Mouse (Mus musculus): ENCODE results near the gene Rbm47.

Rbm47 gene

DNA sequence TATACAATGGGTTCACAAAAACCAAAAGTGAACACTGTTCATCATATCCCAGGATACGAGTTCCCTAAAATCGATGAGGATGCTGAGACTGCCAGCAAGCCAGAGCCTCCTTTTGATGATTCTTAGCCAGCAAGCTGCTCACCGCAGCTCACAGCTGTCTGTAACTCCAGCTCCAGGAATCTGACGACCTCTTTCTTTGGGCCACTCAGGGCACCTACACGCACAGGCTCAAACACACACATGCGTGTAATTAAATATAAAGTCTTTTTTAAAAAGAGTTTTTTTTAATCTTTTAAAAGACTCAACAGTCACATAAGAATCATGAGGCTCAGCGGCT, 103.8 kb downstream of the Rbm47 start:
- no peak for DNase-seq (ENCODE audit: extremely low spot score, low spot score)

DNA sequence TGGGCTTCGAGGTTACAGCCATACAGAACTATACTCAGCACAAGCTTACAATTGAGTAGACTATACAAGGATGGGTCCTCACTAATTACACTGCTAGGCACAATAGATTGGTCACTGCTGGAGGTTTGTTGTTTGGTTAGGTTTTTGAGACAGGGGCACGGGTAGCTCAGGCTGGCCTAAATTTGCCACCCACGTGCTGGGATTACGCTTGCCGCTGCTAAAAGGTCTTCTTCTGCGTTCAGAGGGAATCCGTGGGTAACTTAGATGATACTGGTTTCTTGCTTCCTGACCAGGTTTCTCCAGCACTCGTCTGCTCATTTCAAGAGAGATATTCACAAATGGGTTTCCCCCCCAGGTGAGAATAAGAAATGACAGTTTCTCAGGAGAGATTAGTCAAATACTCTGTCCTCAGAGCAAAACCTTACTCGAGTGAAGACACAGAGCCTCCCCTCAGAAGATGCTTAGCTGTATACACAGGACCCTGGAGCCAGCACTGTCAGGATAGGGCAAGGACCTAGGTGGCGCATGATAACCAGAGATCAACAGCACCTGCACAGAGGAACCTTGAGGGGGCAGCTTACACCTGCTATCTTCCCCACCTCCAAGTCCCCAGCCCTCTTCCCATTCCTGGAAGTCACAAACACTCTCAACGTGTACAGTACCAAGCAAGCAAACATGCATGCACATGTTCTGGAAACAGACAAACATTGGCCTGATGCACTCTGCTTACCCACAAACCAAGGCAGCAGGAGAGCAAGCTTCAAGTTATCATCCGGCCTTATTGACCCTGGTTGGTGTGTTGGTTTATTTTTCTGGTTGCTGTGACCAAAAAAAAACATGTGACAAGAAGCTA, 104.6 kb downstream of the Rbm47 start:
- DNase-seq (ENCODE audit: extremely low spot score, low spot score) = no peak

DNA sequence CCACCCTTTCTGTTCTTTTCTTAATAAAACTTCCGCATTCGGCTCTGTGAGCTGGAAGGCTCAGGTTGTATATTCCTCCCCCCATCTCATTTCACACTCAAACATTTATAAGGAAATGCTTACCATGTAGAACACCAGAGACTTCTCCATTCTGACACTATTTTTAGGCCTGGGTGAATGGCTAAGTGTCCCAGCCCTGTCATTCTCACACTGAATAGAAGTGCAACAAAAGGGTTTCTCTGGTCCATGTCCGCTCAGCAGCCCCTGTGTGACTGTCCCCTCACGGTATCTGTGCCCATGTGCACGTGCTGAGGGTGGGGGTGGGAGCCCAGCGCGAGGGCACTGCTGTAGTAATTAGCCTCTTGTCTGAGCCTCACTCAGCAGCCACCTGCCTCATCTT, 105.7 kb downstream of the Rbm47 start:
- DNase-seq (ENCODE audit: extremely low spot score, low spot score) = no peak

- DNase-seq (ENCODE audit: extremely low spot score, low spot score) = no peak
Measured at GRCm38 (mm10) chr5:66062930-66063220, 110.0 kb downstream of the Rbm47 start.

- no peak for DNase-seq (ENCODE audit: extremely low spot score, low spot score)
Measured at GRCm38 (mm10) chr5:66062046-66062929, 110.6 kb downstream of the Rbm47 start.

- no peak for DNase-seq (ENCODE audit: extremely low spot score, low spot score)
Measured at GRCm38 (mm10) chr5:66061667-66062045, 111.3 kb downstream of the Rbm47 start.

DNA sequence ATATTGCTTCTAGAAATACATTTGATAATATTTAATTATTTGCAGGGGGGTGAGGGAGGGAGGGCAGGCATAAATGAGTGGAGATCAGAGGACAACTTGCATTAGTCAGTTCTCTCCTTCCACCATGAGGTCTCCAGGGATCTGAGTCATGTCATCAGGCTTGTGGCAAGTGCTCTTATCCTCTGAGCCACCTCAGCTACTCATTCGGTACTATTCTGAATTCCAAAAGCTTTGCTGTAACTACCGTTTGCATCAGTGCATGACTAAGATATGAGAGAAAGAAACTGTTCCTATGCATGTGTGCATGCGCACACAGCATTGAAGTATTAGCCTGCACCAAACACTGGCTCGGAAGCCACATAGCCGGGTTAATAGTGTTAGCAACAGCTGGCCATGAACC, 114.1 kb downstream of the Rbm47 start:
- no peak for DNase-seq (ENCODE audit: extremely low spot score, low spot score)

DNA sequence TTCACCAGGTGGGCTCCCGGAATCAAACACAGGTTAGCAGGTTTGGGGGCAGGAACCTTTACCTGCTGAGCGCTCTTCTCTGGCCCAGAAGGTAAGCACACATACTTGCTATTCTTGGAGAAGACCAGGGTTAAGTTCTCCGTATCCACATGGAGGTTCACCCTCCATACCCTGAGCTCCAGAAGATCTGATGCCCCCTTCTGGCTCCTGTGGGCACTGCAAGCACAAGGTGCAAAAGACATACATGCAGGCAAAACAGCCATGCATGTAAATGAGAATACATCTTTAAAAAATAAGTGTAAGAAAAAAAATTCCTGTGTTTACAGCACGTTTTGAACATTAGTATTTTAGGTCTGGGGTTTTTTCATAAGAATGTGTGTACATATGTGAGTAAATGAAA, 116.2 kb downstream of the Rbm47 start:
- DNase-seq (ENCODE audit: extremely low spot score, low spot score) = no peak

DNA sequence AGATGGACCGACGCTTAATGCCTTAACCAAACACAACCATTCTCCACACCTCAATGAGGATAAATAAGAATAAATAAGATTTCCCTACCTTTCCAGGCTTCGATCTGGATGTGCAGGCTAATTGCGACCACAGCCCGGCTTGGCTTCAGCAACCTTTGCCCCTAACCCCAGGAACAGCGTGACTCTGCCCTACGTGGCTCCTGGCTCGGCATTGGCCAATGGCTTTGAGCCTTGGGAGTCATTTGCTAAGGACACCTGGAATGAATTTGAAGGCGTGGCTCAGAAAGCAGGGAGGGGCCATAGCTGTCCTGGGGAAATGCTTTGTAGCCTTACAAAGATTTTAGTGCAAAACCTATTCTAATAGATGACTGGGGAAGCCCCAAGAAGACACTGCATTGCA, 118.5 kb downstream of the Rbm47 start:
- DNase-seq (ENCODE audit: extremely low spot score, low spot score) = no peak

DNA sequence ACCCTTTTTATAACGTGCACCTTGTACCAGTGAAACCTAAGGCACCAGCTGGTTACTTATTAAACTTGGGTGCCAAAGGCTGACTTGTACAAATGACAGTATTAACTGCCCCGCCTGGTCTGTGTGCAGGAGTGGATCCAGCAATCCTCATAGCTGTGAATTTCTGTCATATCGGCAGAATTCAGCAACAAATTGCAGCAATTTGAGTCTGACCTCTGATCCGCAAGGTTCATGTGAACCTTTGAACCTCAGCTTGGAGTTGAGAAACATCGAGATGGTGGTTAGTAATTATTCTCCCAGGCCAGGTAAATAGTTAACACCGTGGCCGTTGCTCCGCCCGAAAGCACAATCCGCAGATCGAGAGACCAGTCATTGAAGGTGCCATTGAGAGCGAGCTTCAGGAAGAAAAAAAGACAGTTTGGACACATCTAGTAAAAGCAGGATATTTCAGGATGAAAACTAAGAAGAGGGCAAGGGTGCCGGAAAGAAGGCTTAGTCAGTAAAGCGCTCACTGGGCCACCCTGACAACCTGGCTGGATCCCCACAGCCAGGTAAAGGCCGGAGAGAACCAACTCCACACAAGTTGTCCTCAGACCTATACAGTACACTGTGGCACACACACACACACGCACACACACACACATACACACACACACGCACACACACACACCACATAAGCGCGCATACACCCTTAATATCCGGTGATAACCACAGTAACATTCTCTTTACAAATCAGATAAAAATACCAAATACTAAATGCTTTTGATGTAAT, 120.0 kb downstream of the Rbm47 start:
- DNase-seq (ENCODE audit: extremely low spot score, low spot score) = no peak

DNA sequence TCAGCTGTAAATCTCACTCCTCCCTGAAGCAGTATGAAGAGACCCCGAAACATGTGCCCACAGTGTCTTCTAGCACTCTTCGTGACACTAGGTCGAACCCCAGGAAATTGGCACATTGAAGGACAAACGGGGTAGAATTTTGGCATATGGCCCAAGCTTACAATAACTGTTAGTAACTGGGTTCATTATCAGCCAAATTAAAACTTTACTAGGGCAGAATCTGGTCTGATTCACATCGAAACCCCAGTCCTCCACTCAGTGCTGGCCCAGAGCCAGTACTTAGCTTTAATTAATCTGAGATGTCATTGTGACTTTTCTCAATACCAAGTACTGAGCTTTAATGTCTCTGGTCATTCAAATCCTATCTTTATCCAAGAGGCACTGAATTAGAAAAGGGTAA, 122.1 kb downstream of the Rbm47 start:
- no peak for DNase-seq (ENCODE audit: extremely low spot score, low spot score)

DNA sequence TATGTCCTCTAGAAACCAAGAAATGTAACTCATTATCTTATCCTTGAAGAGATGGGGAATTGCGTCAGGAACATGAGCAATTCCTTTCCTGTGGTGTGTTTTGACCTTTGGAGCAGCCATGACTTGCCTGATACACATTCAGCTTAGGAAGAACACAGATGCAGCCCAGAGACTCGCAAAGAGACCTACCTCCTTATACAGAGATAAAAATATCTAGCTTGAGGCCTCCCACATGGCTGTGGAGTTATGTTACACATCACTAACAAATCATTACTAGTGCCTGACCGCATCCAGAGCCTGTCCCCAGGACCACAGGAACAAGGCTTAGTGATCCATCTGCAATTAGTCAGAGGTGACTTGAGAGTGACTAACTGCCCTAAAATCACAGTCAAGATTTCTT, 126.6 kb downstream of the Rbm47 start:
- DNase-seq (ENCODE audit: extremely low spot score, low spot score) = no peak

DNA sequence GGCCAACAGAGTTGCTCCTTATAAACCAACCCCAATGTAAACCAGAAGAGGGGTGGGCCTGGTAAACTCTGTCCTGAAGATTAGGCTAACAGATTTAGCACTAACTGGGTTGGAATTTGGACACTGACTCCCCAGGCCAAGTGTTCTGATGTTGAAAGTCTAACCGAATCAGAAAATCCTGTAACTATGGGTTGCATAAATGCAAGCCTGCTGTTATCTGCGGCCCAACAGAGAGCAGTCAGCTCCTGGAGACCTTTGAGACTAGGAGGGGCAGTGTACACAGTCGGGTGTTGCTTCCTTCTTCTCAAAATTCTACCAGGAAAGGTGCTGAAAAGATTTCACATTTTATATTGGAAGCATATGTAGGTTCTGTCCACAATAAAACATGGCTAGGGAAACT, 129.0 kb downstream of the Rbm47 start:
- DNase-seq (ENCODE audit: extremely low spot score, low spot score) = no peak

DNA sequence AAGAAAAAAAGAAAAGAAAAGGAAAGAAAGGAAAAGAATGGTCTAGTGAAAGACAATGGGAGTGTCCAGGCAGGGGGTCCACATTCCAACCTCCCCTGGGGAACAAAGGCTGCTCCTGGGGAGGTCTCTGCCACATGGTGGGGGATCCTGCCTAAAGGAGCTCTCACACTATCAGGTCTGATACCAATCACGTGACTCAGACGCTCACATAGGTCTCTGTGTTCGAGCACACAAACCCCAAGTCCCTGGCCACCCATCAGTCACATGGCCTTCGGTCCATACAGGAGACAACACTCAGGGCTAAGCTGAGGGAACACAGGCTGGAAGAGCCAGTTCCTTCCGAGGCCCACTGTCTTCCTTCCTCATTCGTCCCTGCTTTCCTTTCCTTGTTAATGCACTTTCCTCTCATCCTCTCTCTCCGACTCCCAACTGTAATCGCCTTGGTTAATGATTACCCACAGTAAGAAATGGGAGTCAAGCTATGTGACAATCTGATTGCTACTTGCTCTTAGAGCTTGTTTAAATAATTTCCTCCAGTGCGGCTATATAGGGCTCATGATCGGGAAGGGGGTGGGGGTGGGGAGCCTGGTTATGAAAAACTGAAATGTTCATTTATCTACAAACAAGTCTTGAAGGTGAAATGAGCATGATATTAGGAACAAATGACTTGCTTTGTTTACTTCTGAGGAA, 130.1 kb downstream of the Rbm47 start:
- no peak for DNase-seq (ENCODE audit: extremely low spot score, low spot score)

DNA sequence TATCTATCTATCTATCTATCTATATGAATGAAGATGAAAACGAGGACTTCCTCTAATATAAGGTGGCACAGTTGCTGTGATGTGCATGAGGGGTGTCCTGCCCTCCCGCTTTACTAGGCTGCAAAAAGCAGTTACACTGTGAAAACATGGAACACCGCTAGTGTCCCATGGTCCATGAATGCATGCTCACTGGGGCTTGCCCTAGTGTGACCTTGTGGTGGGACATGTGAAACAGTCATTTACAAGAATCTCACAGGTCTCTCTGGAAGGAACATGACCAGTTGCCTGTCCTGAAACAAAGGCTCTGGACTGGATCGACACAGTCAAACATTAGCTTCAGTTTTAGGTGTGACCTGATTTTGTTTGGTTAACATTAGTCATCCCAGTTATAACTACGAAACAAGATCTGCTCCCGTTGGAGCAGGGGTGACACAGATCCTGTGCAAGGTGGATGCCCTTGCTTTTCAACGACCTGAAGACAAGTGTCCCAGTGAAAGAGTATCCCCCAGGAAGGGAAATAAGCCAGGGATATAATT, 132.1 kb downstream of the Rbm47 start:
- DNase-seq (ENCODE audit: extremely low spot score, low spot score) = no peak

GRCm38 (mm10) chr5:66039813-66040212, 133.1 kb downstream of the Rbm47 start:
- DNase-seq (ENCODE audit: extremely low spot score, low spot score) = no peak

- DNase-seq (ENCODE audit: extremely low spot score, low spot score) = no peak
Measured at GRCm38 (mm10) chr5:66037066-66037465, 135.9 kb downstream of the Rbm47 start.

DNA sequence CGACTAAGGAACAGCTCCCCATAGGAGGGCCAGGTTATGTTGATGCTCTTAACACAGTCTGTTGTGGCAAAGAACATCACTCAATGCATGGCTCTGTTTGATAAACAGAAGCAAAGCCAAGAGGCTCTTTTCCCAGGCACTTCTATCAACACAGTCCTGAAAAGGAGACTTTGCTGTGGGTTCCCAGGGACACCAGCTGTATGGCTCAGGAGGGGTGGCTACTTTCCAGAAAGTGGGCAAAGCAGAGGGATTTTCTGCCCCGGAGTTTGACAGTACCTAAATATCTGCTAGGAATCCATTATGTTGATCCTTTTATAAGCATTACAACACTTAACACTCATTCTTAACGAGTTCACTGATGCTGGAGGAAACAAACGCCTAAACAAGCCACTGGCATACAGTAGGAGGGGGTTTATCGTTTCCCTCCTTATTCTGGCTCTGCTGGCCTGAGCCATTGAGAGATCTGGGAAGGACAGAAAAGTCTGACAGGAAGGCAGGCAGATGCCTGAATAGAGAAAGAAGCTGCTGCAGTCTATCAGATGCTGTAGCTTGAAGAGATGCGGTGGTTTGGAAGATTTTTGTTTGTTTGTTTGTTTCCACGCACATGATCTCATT, 136.4 kb downstream of the Rbm47 start:
- DNase-seq (ENCODE audit: extremely low spot score, low spot score) = no peak

- no peak for DNase-seq (ENCODE audit: extremely low spot score, low spot score)
Measured at GRCm38 (mm10) chr5:66034375-66035195, 138.3 kb downstream of the Rbm47 start.

- no peak for DNase-seq (ENCODE audit: extremely low spot score, low spot score)
Measured at GRCm38 (mm10) chr5:66032826-66033225, 140.1 kb downstream of the Rbm47 start.

Measured in neural tube, embryonic 10.5 days (tissue).